Mouse (Mus musculus) forebrain, embryonic 11.5 days (tissue): Measurements from ENCODE around the gene Tulp3. TPM values are rescaled to one million over a fixed set of nuclear protein-coding genes. Genes with fewer than 3 reads are reported as not detected.

Source experiments
- ATAC-seq: fragments of 200-750 bp; cut with Nextera tagmentation; replicated peaks from 2 replicates; pipeline ENCODE4 v1.8.0; 2017; ENCODE audit warnings: moderate TSS enrichment; ENCODE audit not compliant: low FRiP score
- DNase-seq: peaks from one replicate; pipeline ENCODE4 v3.0.0-alpha.2; 2017; ENCODE audit warnings: low spot score
- H3K27ac ChIP-seq: fragments of 300-500 bp; sonication (generic); 2 replicates; pipeline ENCODE4 v1.5.1; 2014; ENCODE audit warnings: low read depth, low read length
- H3K27me3 ChIP-seq: fragments of 300-500 bp; sonication (generic); 2 replicates; pipeline ENCODE4 v1.6.1; 2014; ENCODE audit warnings: mild to moderate bottlenecking, low read length, mixed read lengths; ENCODE audit not compliant: control insufficient read depth, insufficient read depth
- H3K36me3 ChIP-seq: fragments of 300-500 bp; sonication (generic); 2 replicates; pipeline ENCODE4 v1.6.1; 2014; ENCODE audit warnings: mild to moderate bottlenecking, low read length, moderate library complexity, mixed read lengths; ENCODE audit not compliant: control insufficient read depth, insufficient read depth
- H3K4me1 ChIP-seq: fragments of 300-500 bp; sonication (generic); replicated peaks from 2 replicates; pipeline ENCODE4 v1.6.1; 2014; ENCODE audit warnings: low read length, mixed read lengths; ENCODE audit not compliant: control insufficient read depth, insufficient read depth
- H3K4me2 ChIP-seq: fragments of 300-500 bp; sonication (generic); 2 replicates; pipeline ENCODE4 v1.6.1; 2014; ENCODE audit warnings: low read depth, mild to moderate bottlenecking, low read length, moderate library complexity, mixed read lengths; ENCODE audit not compliant: severe bottlenecking
- H3K4me3 ChIP-seq: fragments of 300-500 bp; sonication (generic); 2 replicates; pipeline ENCODE4 v1.5.1; 2014; ENCODE audit warnings: low read depth, low read length
- H3K9ac ChIP-seq: fragments of 300-500 bp; sonication (generic); 2 replicates; pipeline ENCODE4 v1.6.1; 2014; ENCODE audit warnings: low read length
- H3K9me3 ChIP-seq: fragments of 300-500 bp; sonication (generic); 2 replicates; pipeline ENCODE4 v1.6.1; 2016; ENCODE audit warnings: low read length, mixed read lengths; ENCODE audit not compliant: control insufficient read depth
- WGBS: fragments of 180-500 bp; shearing (Covaris S2); extraction: QIAGEN DNeasy Blood & Tissue Kit; methylation state at CpG from one replicate; pipeline ENCODE4 v1.1.7; 2014; 5-methylcytosine and 5-hydroxymethylcytosine counted together
- polyA plus RNA-seq: library from polyadenylated mRNA; unstranded; fragments of >200 nt; fragmentation: Nextera tagmentation; extraction: Ambion mirVana; gene quantifications from 2 replicates; pipeline ENCODE4 v1.2.1, GENCODE M21; 2014

The Tulp3 gene
- polyA plus RNA-seq: 17.7 and 23.7 TPM in 2 replicates

DNA sequence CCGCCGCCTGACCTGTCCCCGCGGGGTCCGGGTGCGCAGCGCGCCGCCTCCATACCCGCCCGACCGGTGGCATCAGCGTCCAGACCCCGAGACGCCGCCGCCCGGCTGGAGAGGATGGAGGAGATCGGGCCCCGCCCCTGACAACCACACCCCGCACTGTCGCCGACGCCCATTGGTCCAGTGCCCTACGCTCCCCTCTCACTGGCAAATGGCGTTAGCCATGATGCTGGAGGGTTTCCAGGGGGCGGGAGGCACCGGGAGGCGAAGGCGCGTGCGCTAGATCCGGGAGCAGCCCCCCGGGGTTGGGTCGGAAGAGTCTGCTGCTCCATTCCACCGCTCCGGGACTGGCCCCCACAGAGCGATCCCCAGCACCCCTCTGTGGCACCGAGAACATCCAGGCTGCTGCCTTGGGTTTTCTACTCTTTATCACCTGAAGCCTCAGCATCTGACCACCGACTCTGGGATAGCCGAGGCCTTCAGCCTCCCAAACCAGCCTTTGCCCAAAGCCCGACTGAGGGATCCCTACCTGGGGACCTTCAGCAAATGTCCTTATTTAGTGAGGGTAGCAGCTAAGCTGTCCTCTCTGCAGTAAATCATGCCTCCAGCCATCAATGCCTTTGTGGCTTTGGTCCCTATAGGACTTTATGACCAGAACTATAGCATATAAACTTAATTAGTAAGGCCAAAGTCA is at the start of gene Tulp3:
Gene Tulp3, minus strand, starts transcription at position 126 of the 691 bp plus-strand sequence.
- DNase-seq: peak; percentile 99
- Histone ChIP-seq H3K9me3 (no peaks in the 10 kb centered on the region), H3K4me2 (peak within 1 kb of the TSS; percentile 77), H3K9ac (peak within 1 kb of the TSS; percentile 82), H3K4me3 (peak within 1 kb of the TSS; percentile 78), H3K36me3 (peaks cover 2% of the 10 kb centered on the region; the same call in 1 of the 2 replicates), H3K27ac (peak within 1 kb of the TSS; percentile 50; the same call in 1 of the 2 replicates), H3K4me1 (peaks cover 2% of the 10 kb centered on the region; the same call in 1 of the 2 replicates), H3K27me3 (no peaks in the 10 kb centered on the region)
- peak; percentile 99 for ATAC-seq
- under 1% methylated on average over 42 of the region's 42 CpGs for WGBS

DNA sequence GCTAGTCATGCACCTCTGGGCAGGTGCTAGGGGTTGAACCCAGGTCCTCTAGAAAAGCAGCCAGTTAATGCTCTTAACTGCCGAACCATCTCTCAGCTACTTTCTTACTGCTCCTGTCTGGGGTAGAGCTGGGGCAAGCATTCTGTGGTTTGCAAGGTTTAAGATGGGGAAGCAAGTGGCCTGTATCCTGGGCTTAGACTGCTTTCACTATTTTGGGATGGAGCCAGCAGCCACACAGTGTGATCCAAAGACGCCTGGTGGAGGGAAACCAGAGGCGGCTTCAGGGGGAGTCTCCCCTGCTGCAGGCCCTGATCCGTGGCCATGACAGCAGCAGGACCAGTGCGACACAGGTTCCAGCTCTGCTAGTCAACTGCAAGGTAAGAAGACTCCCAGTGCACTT is 49.1 kb upstream of the Tulp3 start:
- no peaks in the 10 kb centered on the region for H3K27me3 ChIP-seq
- 71% methylated on average over 5 of the region's 5 CpGs for WGBS
- H3K4me3 ChIP-seq: no peak overlapping the region
- H3K27ac ChIP-seq: no peak overlapping the region
- H3K9ac ChIP-seq: no peak overlapping the region
- H3K9me3 ChIP-seq: no peaks in the 10 kb centered on the region
- H3K4me2 ChIP-seq: no peak overlapping the region
- peaks cover 8% of the 10 kb centered on the region; the same call in 1 of the 2 replicates for H3K36me3 ChIP-seq
- DNase-seq (no peak), ATAC-seq (no peak)
- no peaks in the 10 kb centered on the region for H3K4me1 ChIP-seq

DNA sequence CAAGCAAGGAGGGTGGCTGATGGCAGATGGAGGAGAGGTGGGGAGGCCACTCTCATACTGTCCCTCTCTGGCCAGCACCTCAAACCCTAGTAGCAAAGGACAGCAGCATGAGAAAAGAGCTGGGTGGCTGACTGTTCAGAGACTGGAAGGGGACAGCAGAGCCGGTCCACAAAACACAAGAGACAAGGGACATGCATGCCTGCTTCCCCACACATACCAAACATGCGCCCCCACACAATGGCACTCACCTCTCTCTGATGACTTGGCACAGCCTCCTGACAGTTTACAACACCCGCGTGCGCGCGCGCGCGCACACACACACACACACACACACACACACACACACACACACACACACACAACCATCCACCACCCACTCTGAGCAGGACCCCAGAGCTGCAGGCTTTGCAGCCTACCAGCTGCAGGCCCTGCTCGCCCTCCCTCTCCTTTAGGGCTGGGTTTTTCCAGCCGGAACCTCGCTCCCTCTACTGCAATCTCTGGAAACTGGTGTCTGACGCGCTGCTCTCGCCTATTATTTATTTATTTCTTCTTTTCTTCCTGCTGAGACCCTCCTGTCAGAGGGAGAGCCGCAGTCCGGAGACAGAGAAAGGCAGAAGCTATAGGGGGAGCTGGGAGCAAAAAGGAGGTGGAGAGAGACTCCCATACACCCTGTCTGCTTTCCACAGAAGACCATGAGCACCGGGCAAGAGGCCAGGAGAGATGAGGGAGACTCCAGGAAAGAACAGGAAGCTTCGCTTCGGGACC is 44.0 kb upstream of the Tulp3 start:
- Histone ChIP-seq H3K4me3 (no peak overlapping the region), H3K4me1 (no peaks in the 10 kb centered on the region), H3K9ac (peak overlapping the region; percentile 35), H3K27me3 (no peaks in the 10 kb centered on the region), H3K27ac (no peak overlapping the region; the same call in 1 of the 2 replicates), H3K4me2 (no peak overlapping the region), H3K36me3 (no peaks in the 10 kb centered on the region), H3K9me3 (no peaks in the 10 kb centered on the region)
- DNase-seq: no peak
- ATAC-seq: peak; percentile 29; the same call in 1 of the 2 replicates
- 47% methylated on average over 21 of the region's 21 CpGs for WGBS

DNA sequence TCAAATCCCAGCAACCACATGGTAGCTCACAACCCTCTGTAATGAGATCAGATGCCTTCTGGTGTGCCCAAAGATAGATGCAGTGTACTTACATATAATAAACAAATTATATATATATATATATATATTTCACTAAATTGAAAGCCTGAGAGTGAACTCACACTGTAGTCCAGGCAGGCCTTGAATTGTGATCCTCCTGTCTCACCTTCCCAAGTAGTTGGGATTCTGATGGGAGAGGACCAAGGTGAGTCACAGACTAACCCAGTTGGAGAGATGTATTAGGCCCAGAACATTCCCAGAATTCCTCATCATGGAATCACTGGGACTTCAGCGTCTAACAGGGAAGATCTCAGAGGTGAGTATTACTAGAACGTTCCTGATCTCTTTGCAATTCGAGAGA is 43.3 kb upstream of the Tulp3 start, which contains the start of gene Nrip2:
Gene Nrip2, plus strand, starts transcription at position 301 of the 400 bp plus-strand sequence.
- no peak within 1 kb of the TSS; the same call in 1 of the 2 replicates for H3K27ac ChIP-seq
- no peak for DNase-seq
- no peaks in the 10 kb centered on the region for H3K27me3 ChIP-seq
- no peak for ATAC-seq
- WGBS: 87% methylated on average over 3 of the region's 3 CpGs
- H3K9ac ChIP-seq: peak within 1 kb of the TSS; percentile 35
- no peaks in the 10 kb centered on the region for H3K9me3 ChIP-seq
- no peak within 1 kb of the TSS for H3K4me2 ChIP-seq
- no peaks in the 10 kb centered on the region for H3K36me3 ChIP-seq
- H3K4me1 ChIP-seq: no peaks in the 10 kb centered on the region
- no peak within 1 kb of the TSS for H3K4me3 ChIP-seq

DNA sequence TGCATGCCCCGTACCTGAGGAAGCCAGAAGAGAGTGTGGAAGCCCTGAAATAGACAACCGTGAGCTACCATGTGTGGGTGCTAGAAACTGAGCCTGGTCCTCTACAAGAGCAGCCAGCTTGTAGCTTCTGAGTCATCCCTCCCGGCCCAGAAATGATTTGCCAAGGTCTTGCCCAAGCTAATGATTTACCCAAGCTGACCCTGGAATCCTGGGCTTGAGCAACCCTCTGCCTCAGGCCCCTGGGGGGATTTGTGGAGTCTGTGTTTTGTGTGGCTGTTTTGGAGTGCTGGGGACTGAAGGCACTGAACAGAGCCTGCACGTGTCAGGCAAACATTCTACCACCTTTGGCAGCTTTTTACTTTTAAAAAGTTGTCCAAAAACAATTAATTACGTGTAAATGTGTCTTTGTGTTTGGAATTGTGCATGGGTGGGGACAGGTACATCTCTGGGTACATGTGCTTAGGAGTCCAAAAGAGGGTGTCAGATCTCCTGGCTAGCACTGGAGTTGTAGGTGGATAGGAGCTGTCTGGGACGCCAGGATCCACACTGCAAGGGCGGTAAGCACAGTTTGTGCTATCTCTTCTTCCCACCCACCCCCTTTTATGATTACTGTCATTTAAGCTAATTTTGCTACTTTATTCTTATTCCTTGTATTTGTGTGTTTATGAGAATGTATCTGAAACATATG is 42.1 kb upstream of the Tulp3 start:
- WGBS: 80% methylated on average over 7 of the region's 7 CpGs
- ATAC-seq: no peak
- H3K9ac ChIP-seq: no peak overlapping the region

DNA sequence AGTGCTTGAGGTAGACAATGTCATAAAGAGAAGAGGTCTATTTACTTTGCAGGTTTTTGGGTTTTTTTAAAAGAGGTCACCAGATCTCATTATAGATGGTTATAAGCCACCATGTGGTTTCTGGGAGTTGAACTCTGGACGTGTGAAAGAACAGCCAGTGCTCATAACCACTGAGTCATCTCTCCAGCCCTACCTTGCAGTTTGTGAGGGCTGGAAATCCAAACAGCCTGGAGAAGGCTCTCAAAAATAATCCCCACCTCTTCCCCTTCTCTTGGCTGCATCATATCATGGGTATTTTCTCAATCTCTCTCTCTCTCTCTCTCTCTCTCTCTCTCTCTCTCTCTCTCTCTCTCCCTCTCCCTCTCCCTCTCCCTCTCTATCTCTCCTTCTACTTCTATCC is 35.0 kb upstream of the Tulp3 start:
- WGBS: 73% methylated on average over 1 of the region's 1 CpGs
- no peak overlapping the region for H3K4me2 ChIP-seq
- H3K36me3 ChIP-seq: no peaks in the 10 kb centered on the region

More for the DNA sequence above, 42.1 kb upstream of the Tulp3 start:
- Histone ChIP-seq H3K27me3 (no peaks in the 10 kb centered on the region), H3K27ac (no peak overlapping the region), H3K4me2 (no peak overlapping the region), H3K4me1 (no peaks in the 10 kb centered on the region), H3K4me3 (no peak overlapping the region), H3K36me3 (no peaks in the 10 kb centered on the region), H3K9me3 (no peaks in the 10 kb centered on the region)
- no peak for DNase-seq

DNA sequence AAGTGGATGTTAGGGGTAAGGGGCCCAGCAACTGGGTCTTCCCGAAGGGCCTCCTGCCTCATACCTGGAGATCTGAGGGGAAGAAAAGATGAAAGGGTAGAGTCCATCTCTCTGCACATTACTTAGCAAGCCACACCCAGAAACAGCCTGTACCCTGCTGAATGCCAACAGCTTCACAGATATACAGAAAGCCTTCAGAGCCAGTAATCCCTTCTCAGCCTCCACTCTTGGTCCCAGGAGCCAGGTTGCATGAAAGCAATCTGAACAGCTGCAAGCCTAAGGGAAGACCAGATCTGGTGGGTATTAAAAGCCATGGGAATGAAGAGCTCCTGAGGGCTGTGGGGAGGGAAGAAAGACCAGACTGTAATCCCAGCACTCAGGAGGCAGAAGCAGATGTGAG is 33.5 kb upstream of the Tulp3 start:
- H3K4me1 ChIP-seq: no peaks in the 10 kb centered on the region
- no peak for DNase-seq
- no peaks in the 10 kb centered on the region for H3K36me3 ChIP-seq
- H3K4me2 ChIP-seq: no peak overlapping the region
- H3K27me3 ChIP-seq: no peaks in the 10 kb centered on the region
- no peak for ATAC-seq
- H3K9ac ChIP-seq: no peak overlapping the region
- no peak overlapping the region for H3K27ac ChIP-seq
- no peaks in the 10 kb centered on the region for H3K9me3 ChIP-seq
- no peak overlapping the region for H3K4me3 ChIP-seq
- WGBS: 79% methylated on average over 1 of the region's 1 CpGs

More for the DNA sequence above, 35.0 kb upstream of the Tulp3 start:
- ATAC-seq (no peak), DNase-seq (no peak)
- Histone ChIP-seq H3K27ac (no peak overlapping the region), H3K9ac (no peak overlapping the region), H3K4me3 (no peak overlapping the region), H3K4me1 (no peaks in the 10 kb centered on the region), H3K9me3 (no peaks in the 10 kb centered on the region), H3K27me3 (no peaks in the 10 kb centered on the region)

DNA sequence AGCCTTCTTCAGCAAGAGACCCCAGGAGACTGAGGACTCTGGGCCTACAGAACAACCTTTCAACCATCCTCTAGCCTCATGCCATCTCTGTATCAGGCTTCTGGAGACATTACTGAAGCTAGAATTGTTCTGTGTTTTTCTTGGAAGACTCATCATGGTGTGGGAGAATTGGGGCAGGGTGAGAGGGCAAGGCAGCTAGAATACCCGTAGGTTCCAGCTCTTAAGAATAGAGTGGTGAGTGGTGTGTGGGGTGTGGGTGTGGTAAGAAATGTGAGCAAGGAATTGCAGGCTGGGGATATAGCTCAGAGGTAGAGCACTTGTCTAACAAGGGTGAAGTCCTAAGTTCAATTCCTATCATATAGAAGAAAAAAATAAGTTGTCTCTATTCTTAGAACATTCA is 29.4 kb upstream of the Tulp3 start:
- no peak overlapping the region for H3K4me3 ChIP-seq
- DNase-seq: no peak
- H3K9ac ChIP-seq: no peak overlapping the region

More for the DNA sequence above, 29.4 kb upstream of the Tulp3 start:
- no peak overlapping the region for H3K4me2 ChIP-seq
- H3K36me3 ChIP-seq: no peaks in the 10 kb centered on the region
- no peaks in the 10 kb centered on the region for H3K27me3 ChIP-seq
- no peak overlapping the region for H3K27ac ChIP-seq
- no peaks in the 10 kb centered on the region for H3K4me1 ChIP-seq
- ATAC-seq: no peak
- no peaks in the 10 kb centered on the region for H3K9me3 ChIP-seq
- 87% methylated on average over 1 of the region's 1 CpGs for WGBS
